In the genomic region with DNA sequence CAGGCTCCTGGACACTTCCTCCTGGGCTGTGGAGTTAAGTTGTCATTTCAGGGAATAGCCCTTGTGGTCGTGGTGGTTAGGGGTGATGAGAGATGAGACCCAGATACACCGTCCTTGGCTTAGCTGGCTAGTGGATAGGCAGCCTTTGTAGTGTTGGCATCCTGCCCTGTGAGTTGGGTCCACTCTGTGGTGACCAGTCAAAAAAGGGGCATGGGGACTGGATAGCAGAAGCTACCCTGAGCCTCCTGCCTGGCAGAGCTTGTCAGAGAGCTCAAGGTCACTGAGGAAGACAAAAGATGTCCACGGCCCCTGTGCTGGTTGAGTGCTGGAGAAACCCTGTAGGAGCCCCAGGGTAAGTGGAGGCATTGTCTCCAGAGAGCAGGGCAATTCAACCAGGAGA, we compare ENCODE assay signal across 20 mouse cellular contexts. TPM values are rescaled to one million over a fixed set of nuclear protein-coding genes. Genes with fewer than 3 reads are reported as not detected.
A peak's percentile ranks its signal among the peaks of the same experiment; 100 is the strongest.
DNase-seq lines count a peak whose midpoint lies in the region; ATAC-seq lines count a peak whose summit lies in the region.
"Had no signal": no experiment of that assay in that cellular context is flagged by ENCODE, and none has a peak within 500 bp of the region (broad histone marks: within the 10 kb centered on the region; RNA-seq: fewer than 3 reads in every experiment).

No protein-coding gene starts in this region.

- no peak overlapping the region for H3K4me3 ChIP-seq in heart, embryonic 12.5 days
- no peak overlapping the region for H3K4me3 ChIP-seq in hindbrain, embryonic 15.5 days
- no peak overlapping the region for H3K4me3 ChIP-seq in hindbrain, embryonic 10.5 days
- no peak overlapping the region for H3K4me3 ChIP-seq in midbrain, embryonic 16.5 days (ENCODE audit: low read depth, low read length)
- H3K4me3 ChIP-seq: gastrocnemius, adult 2 months; layer of hippocampus, adult 2 months; limb, embryonic 10.5 days; liver, embryonic 12.5 days; midbrain, embryonic 12.5 days; neural tube, embryonic 12.5 days had no signal

- DNase-seq in adrenal gland, adult 2 months: peak; percentile 18
- no peak for DNase-seq in adrenal gland, postnatal 25 days
- no peak for DNase-seq in heart, adult 8-10 months (ENCODE audit: low spot score)
- DNase-seq in hindbrain, embryonic 10.5 days (ENCODE audit: low spot score): no peak
- no peak for DNase-seq in layer of hippocampus, postnatal 14 days (ENCODE audit: low spot score in 2 of 2)
- DNase-seq: cerebellum, postnatal 25 days; gastrocnemius, adult 2 months; kidney, postnatal 10 days; lung, embryonic 14.5 days; lung, postnatal 4 days; thymus, postnatal 14 days had no signal

- H3K36me3 ChIP-seq in heart, embryonic 12.5 days: no peaks in the 10 kb centered on the region
- no peaks in the 10 kb centered on the region for H3K36me3 ChIP-seq in hindbrain, embryonic 15.5 days
- H3K36me3 ChIP-seq in hindbrain, embryonic 10.5 days: no peaks in the 10 kb centered on the region
- H3K36me3 ChIP-seq in midbrain, embryonic 16.5 days (ENCODE audit: control insufficient read depth, insufficient read depth, low read length): no peaks in the 10 kb centered on the region
- H3K36me3 ChIP-seq: limb, embryonic 10.5 days; liver, embryonic 12.5 days; midbrain, embryonic 12.5 days; neural tube, embryonic 12.5 days had no signal

- H3K9ac ChIP-seq in heart, embryonic 12.5 days: no peak overlapping the region
- no peak overlapping the region for H3K9ac ChIP-seq in hindbrain, embryonic 15.5 days
- H3K9ac ChIP-seq in midbrain, embryonic 16.5 days (ENCODE audit: low read depth, low read length): no peak overlapping the region
- H3K9ac ChIP-seq: liver, embryonic 12.5 days; lung, embryonic 14.5 days; midbrain, embryonic 12.5 days; neural tube, embryonic 12.5 days had no signal

- H3K27ac ChIP-seq in heart, embryonic 12.5 days (ENCODE audit: poor library complexity, severe bottlenecking): peak overlapping the region; percentile 54
- H3K27ac ChIP-seq in hindbrain, embryonic 15.5 days (replicated peaks): no peak overlapping the region
- H3K27ac ChIP-seq in hindbrain, embryonic 10.5 days: no peak overlapping the region
- no peak overlapping the region for H3K27ac ChIP-seq in midbrain, embryonic 16.5 days (ENCODE audit: low read length)
- H3K27ac ChIP-seq: gastrocnemius, adult 2 months; layer of hippocampus, adult 2 months; limb, embryonic 10.5 days; liver, embryonic 12.5 days; midbrain, embryonic 12.5 days; neural tube, embryonic 12.5 days had no signal

- no peaks in the 10 kb centered on the region for H3K9me3 ChIP-seq in heart, embryonic 12.5 days (replicated peaks)
- H3K9me3 ChIP-seq in hindbrain, embryonic 15.5 days: no peaks in the 10 kb centered on the region
- no peaks in the 10 kb centered on the region for H3K9me3 ChIP-seq in hindbrain, embryonic 10.5 days
- no peaks in the 10 kb centered on the region for H3K9me3 ChIP-seq in midbrain, embryonic 16.5 days (replicated peaks; ENCODE audit: control insufficient read depth, low read length, poor library complexity, severe bottlenecking)
- H3K9me3 ChIP-seq: limb, embryonic 10.5 days; liver, embryonic 12.5 days; midbrain, embryonic 12.5 days; neural tube, embryonic 12.5 days had no signal

- peaks cover 18% of the 10 kb centered on the region for H3K27me3 ChIP-seq in heart, embryonic 12.5 days (replicated peaks)
- no peaks in the 10 kb centered on the region for H3K27me3 ChIP-seq in hindbrain, embryonic 15.5 days
- H3K27me3 ChIP-seq in hindbrain, embryonic 10.5 days (ENCODE audit: insufficient read depth, poor library complexity, severe bottlenecking): peaks cover 34% of the 10 kb centered on the region
- no peaks in the 10 kb centered on the region for H3K27me3 ChIP-seq in midbrain, embryonic 16.5 days (ENCODE audit: control insufficient read depth, insufficient read depth, low read depth, low read length)
- H3K27me3 ChIP-seq: neural tube, embryonic 12.5 days had no signal

- 27% methylated on average over 3 of the region's 3 CpGs for WGBS in heart, embryonic 12.5 days
- WGBS in hindbrain, embryonic 15.5 days: 67% methylated on average over 3 of the region's 3 CpGs
- 67% methylated on average over 3 of the region's 3 CpGs for WGBS in hindbrain, embryonic 10.5 days
- WGBS in midbrain, embryonic 16.5 days: 57% methylated on average over 3 of the region's 3 CpGs

- peak overlapping the region; percentile 4; the same call in 1 of the 2 replicates for H3K4me2 ChIP-seq in heart, embryonic 12.5 days
- peak overlapping the region; percentile 67 for H3K4me2 ChIP-seq in hindbrain, embryonic 15.5 days
- peak overlapping the region; percentile 75 for H3K4me2 ChIP-seq in midbrain, embryonic 16.5 days (ENCODE audit: low read length)
- H3K4me2 ChIP-seq: liver, embryonic 12.5 days; lung, embryonic 14.5 days; midbrain, embryonic 12.5 days; neural tube, embryonic 12.5 days had no signal

- H3K4me1 ChIP-seq in heart, embryonic 12.5 days (replicated peaks): peaks cover 31% of the 10 kb centered on the region
- H3K4me1 ChIP-seq in hindbrain, embryonic 15.5 days (replicated peaks): peaks cover 35% of the 10 kb centered on the region
- peaks cover 44% of the 10 kb centered on the region for H3K4me1 ChIP-seq in hindbrain, embryonic 10.5 days (replicated peaks)
- peaks cover 23% of the 10 kb centered on the region for H3K4me1 ChIP-seq in midbrain, embryonic 16.5 days (ENCODE audit: control insufficient read depth, insufficient read depth, low read length)

- ATAC-seq in heart, embryonic 12.5 days (ENCODE audit: insufficient number of reproducible peaks, low FRiP score): no peak
- ATAC-seq in hindbrain, embryonic 15.5 days (ENCODE audit: low FRiP score, low read depth): no peak
- no peak for ATAC-seq in midbrain, embryonic 16.5 days
- ATAC-seq: intestine, postnatal 0 days; liver, embryonic 12.5 days had no signal

RNA-seq across cellular contexts. Expression of a gene that starts 3.1 kb away (rescaled TPM):
- total RNA-seq in adrenal gland, adult 2 months (2021): 10 to 100 TPM; 34.0 to 44.3 TPM
- 17.5 and 19.9 TPM in 2 replicates for polyA plus RNA-seq in adrenal gland, adult 2 months (2012; rRNA removed)
- total RNA-seq in adrenal gland, postnatal 25 days (2021): 65.9 and 72.6 TPM in 2 replicates
- 37.4 and 39.5 TPM in 2 replicates for polyA plus RNA-seq in heart, embryonic 12.5 days (2016; fragmentation: Nextera tagmentation; extraction: Ambion mirVana)
- 100 to 1,000 TPM; 112 to 130 (median 120) TPM for total RNA-seq in heart, adult 8-10 months (2022)
- 34.4 and 37.2 TPM in 2 replicates for polyA plus RNA-seq in hindbrain, embryonic 15.5 days (2015; fragmentation: Nextera tagmentation; extraction: Ambion mirVana)
- 10.3 and 11.8 TPM in 2 replicates for polyA plus RNA-seq in hindbrain, embryonic 10.5 days (2016; fragmentation: Nextera tagmentation; extraction: Ambion mirVana)
- 37.0 and 43.2 TPM in 2 replicates for polyA plus RNA-seq in midbrain, embryonic 16.5 days (2015; fragmentation: Nextera tagmentation; extraction: Ambion mirVana)
- 10 to 100 TPM; 95.3 to 96.0 TPM for total RNA-seq in layer of hippocampus, postnatal 14 days (2021)

RNA-seq across cellular contexts. Expression of a gene that starts 55.7 kb away (rescaled TPM):
- total RNA-seq in adrenal gland, adult 2 months (2021): 10 to 100 TPM in 1 of 2 experiments, 1 to 10 TPM in 1; 9.1 to 11.2 TPM
- 19.2 and 24.0 TPM in 2 replicates for polyA plus RNA-seq in adrenal gland, adult 2 months (2012; rRNA removed)
- total RNA-seq in adrenal gland, postnatal 25 days (2021): 16.1 and 17.2 TPM in 2 replicates
- 6.1 and 6.5 TPM in 2 replicates for polyA plus RNA-seq in heart, embryonic 12.5 days (2016; fragmentation: Nextera tagmentation; extraction: Ambion mirVana)
- total RNA-seq in heart, adult 8-10 months (2022): 1 to 10 TPM; 5.9 to 6.6 (median 6.3) TPM
- polyA plus RNA-seq in hindbrain, embryonic 15.5 days (2015; fragmentation: Nextera tagmentation; extraction: Ambion mirVana): 15.1 and 16.0 TPM in 2 replicates
- polyA plus RNA-seq in hindbrain, embryonic 10.5 days (2016; fragmentation: Nextera tagmentation; extraction: Ambion mirVana): 9.2 and 10.1 TPM in 2 replicates
- polyA plus RNA-seq in midbrain, embryonic 16.5 days (2015; fragmentation: Nextera tagmentation; extraction: Ambion mirVana): 17.6 and 18.6 TPM in 2 replicates
- total RNA-seq in layer of hippocampus, postnatal 14 days (2021): 10 to 100 TPM; 11.2 to 12.0 TPM

Comparison
In these comparisons a context has a peak if more than half of its experiments do, and no peak if none do; other contexts are left out.
1. H3K4me2 ChIP-seq: peak in every context shown above with its lines; median percentile 75 in midbrain, embryonic 16.5 days; 67 in hindbrain, embryonic 15.5 days; 4 in heart, embryonic 12.5 days.